Mouse (Mus musculus): ENCODE measurements at regions not wholly inside any gene's neighbourhood (a gene's known extent, or its start where the extent isn't known, plus 50 kb on each side); places are given as distances from the start of the nearest gene placed in this dataset.

- H3K27me3 ChIP-seq (ENCODE audit: control insufficient read depth, insufficient read depth, insufficient read length): no peaks in the 10 kb centered on the region
- no peak overlapping the region for H3K4me2 ChIP-seq (ENCODE audit: low read depth)
- H3K79me2 ChIP-seq (ENCODE audit: control insufficient read depth, insufficient read depth): no peaks in the 10 kb centered on the region
- TF ChIP-seq TCF3 (IDR thresholded peaks at IDR 0.05; ENCODE audit: insufficient read length, low read depth) (no peak), E2F4 (IDR thresholded peaks at IDR 0.05; ENCODE audit: insufficient read depth) (no peak), MAX (IDR thresholded peaks at IDR 0.05; ENCODE audit: low read depth) (no peak), CEBPB (IDR thresholded peaks at IDR 0.05; ENCODE audit: insufficient read depth, poor library complexity, severe bottlenecking) (no peak), POLR2A (IDR thresholded peaks at IDR 0.05; ENCODE audit: insufficient read length, low read depth) (no peak), SRF (IDR thresholded peaks at IDR 0.05; ENCODE audit: control insufficient read depth, insufficient read length, low read depth) (no peak)
- H3K4me3 ChIP-seq: no peak overlapping the region
- no peaks in the 10 kb centered on the region for H3K36me3 ChIP-seq (ENCODE audit: control insufficient read depth, insufficient read depth)
- H3ac ChIP-seq (ENCODE audit: control insufficient read depth, insufficient read length): no peak overlapping the region
Measured at GRCm38 (mm10) chr1:184365026-184365425, 330.9 kb upstream of the 1700056E22Rik start.

GRCm38 (mm10) chr1:184358226-184358568 lies 324.1 kb upstream of the 1700056E22Rik start:
- peak overlapping the region; percentile 59 for H3K4me2 ChIP-seq (ENCODE audit: low read depth)
- H3K27me3 ChIP-seq (ENCODE audit: control insufficient read depth, insufficient read depth, insufficient read length): no peaks in the 10 kb centered on the region
- H3K79me2 ChIP-seq (ENCODE audit: control insufficient read depth, insufficient read depth): no peaks in the 10 kb centered on the region
- no peak overlapping the region for H3K4me3 ChIP-seq
- TF ChIP-seq POLR2AphosphoS2 (IDR thresholded peaks at IDR 0.05; ENCODE audit: insufficient read length, low read depth): no peak
- no peak for TF ChIP-seq USF1 (IDR thresholded peaks at IDR 0.05; ENCODE audit: low read depth)
- TF ChIP-seq REST (IDR thresholded peaks at IDR 0.05; ENCODE audit: insufficient read depth, insufficient read length): no peak
- TF ChIP-seq MAX (IDR thresholded peaks at IDR 0.05; ENCODE audit: low read depth): no peak
- H3ac ChIP-seq (ENCODE audit: control insufficient read depth, insufficient read length): no peak overlapping the region
- no peaks in the 10 kb centered on the region for H3K36me3 ChIP-seq (ENCODE audit: control insufficient read depth, insufficient read depth)

- Histone ChIP-seq H3K36me3 (ENCODE audit: control insufficient read depth, insufficient read depth) (no peaks in the 10 kb centered on the region), H3K79me2 (ENCODE audit: control insufficient read depth, insufficient read depth) (no peaks in the 10 kb centered on the region), H3K4me3 (no peak overlapping the region), H3K27me3 (ENCODE audit: control insufficient read depth, insufficient read depth, insufficient read length) (no peaks in the 10 kb centered on the region), H3ac (ENCODE audit: control insufficient read depth, insufficient read length) (no peak overlapping the region), H3K4me2 (ENCODE audit: low read depth) (peak overlapping the region; percentile 59)
- TF ChIP-seq MYOG (IDR thresholded peaks at IDR 0.05; ENCODE audit: control insufficient read depth in 1 of 3, insufficient read depth in 1 of 3, insufficient read length in 2 of 3, low read depth in 2 of 3) (no peak), TCF12 (IDR thresholded peaks at IDR 0.05; ENCODE audit: insufficient read depth, poor library complexity, severe bottlenecking) (no peak), MYOD1 (IDR thresholded peaks at IDR 0.05; ENCODE audit: control insufficient read depth in 1 of 3, insufficient read length in 2 of 3, low read depth in 2 of 3) (no peak), MAX (IDR thresholded peaks at IDR 0.05; ENCODE audit: low read depth) (no peak), CEBPB (IDR thresholded peaks at IDR 0.05; ENCODE audit: insufficient read depth, poor library complexity, severe bottlenecking) (no peak), E2F4 (IDR thresholded peaks at IDR 0.05; ENCODE audit: insufficient read depth) (no peak), TCF3 (IDR thresholded peaks at IDR 0.05; ENCODE audit: insufficient read length, low read depth) (no peak)
Measured at GRCm38 (mm10) chr1:184357474-184358225, 323.5 kb upstream of the 1700056E22Rik start.

- Histone ChIP-seq H3K4me2 (ENCODE audit: low read depth) (no peak overlapping the region), H3K4me3 (no peak overlapping the region), H3K79me2 (ENCODE audit: control insufficient read depth, insufficient read depth) (no peaks in the 10 kb centered on the region), H3K27me3 (ENCODE audit: control insufficient read depth, insufficient read depth, insufficient read length) (no peaks in the 10 kb centered on the region), H3ac (ENCODE audit: control insufficient read depth, insufficient read length) (no peak overlapping the region), H3K36me3 (ENCODE audit: control insufficient read depth, insufficient read depth) (no peaks in the 10 kb centered on the region)
- no peak for TF ChIP-seq MYOD1 (IDR thresholded peaks at IDR 0.05; ENCODE audit: control insufficient read depth in 1 of 3, insufficient read length in 2 of 3, low read depth in 2 of 3)
- no peak for TF ChIP-seq MYOG (IDR thresholded peaks at IDR 0.05; ENCODE audit: control insufficient read depth in 1 of 3, insufficient read depth in 1 of 3, insufficient read length in 2 of 3, low read depth in 2 of 3)
- TF ChIP-seq POLR2AphosphoS2 (IDR thresholded peaks at IDR 0.05; ENCODE audit: insufficient read length, low read depth): no peak
- no peak for TF ChIP-seq TCF3 (IDR thresholded peaks at IDR 0.05; ENCODE audit: insufficient read length, low read depth)
- TF ChIP-seq TCF12 (IDR thresholded peaks at IDR 0.05; ENCODE audit: insufficient read depth, poor library complexity, severe bottlenecking): no peak
- TF ChIP-seq MAX (IDR thresholded peaks at IDR 0.05; ENCODE audit: low read depth): no peak
- TF ChIP-seq REST (IDR thresholded peaks at IDR 0.05; ENCODE audit: insufficient read depth, insufficient read length): no peak
- no peak for TF ChIP-seq CEBPB (IDR thresholded peaks at IDR 0.05; ENCODE audit: insufficient read depth, poor library complexity, severe bottlenecking)
- TF ChIP-seq E2F4 (IDR thresholded peaks at IDR 0.05; ENCODE audit: insufficient read depth): no peak
- no peak for TF ChIP-seq SRF (IDR thresholded peaks at IDR 0.05; ENCODE audit: control insufficient read depth, insufficient read length, low read depth)
- no peak for TF ChIP-seq USF1 (IDR thresholded peaks at IDR 0.05; ENCODE audit: low read depth)
- TF ChIP-seq POLR2A (IDR thresholded peaks at IDR 0.05; ENCODE audit: insufficient read length, low read depth): no peak
Measured at GRCm38 (mm10) chr1:184353832-184354449, 319.8 kb upstream of the 1700056E22Rik start.

- Histone ChIP-seq H3K4me3 (no peak overlapping the region), H3K4me2 (ENCODE audit: low read depth) (no peak overlapping the region), H3K27me3 (ENCODE audit: control insufficient read depth, insufficient read depth, insufficient read length) (no peaks in the 10 kb centered on the region), H3K79me2 (ENCODE audit: control insufficient read depth, insufficient read depth) (no peaks in the 10 kb centered on the region), H3K36me3 (ENCODE audit: control insufficient read depth, insufficient read depth) (no peaks in the 10 kb centered on the region), H3ac (ENCODE audit: control insufficient read depth, insufficient read length) (no peak overlapping the region)
- TF ChIP-seq POLR2AphosphoS2 (IDR thresholded peaks at IDR 0.05; ENCODE audit: insufficient read length, low read depth): no peak
Measured at GRCm38 (mm10) chr1:184351760-184352159, 317.7 kb upstream of the 1700056E22Rik start.
